Mouse (Mus musculus) heart, adult 2 months (tissue): ENCODE results near the gene Kdm4b.

ENCODE experiments used
- EP300 ChIP-seq: fragments of 200-500 bp; IDR thresholded peaks from 2 replicates; pipeline ENCODE4 v1.6.1; 2011; ENCODE audit warnings: low read depth, low read length, control low read depth; ENCODE audit not compliant: insufficient read depth
- POLR2A ChIP-seq: fragments of 200-500 bp; IDR thresholded peaks from 2 replicates; pipeline ENCODE4 v1.6.1; 2011; ENCODE audit warnings: mild to moderate bottlenecking, low read depth, low read length, control low read depth; ENCODE audit not compliant: insufficient read depth

DNA sequence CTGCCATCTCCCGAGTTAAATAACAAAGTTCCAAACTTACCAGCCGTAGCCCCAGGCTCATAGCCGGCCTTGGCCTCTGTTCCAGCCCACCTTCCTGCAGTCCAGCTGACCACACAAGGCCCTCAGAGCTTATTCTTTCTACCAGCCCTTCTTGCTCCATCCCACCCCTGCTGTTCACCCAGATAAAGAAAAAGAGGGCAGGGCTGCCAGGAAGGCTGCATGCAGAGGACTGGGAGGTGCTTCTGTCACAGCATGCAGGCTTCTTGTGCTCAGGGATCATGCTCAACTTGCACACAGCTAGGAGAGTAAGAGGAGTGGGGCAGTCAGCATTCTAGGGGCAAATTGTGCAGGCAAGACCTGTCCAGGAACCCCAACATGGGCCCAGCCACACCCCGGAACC is 22.3 kb downstream of the Kdm4b start:
- TF ChIP-seq POLR2A (no peak), EP300 (no peak)
